Mouse (Mus musculus) adrenal gland, adult 10 weeks (tissue): ENCODE measurements around the gene Brat1. TPM values are rescaled to one million over a fixed set of nuclear protein-coding genes. Genes with fewer than 3 reads are reported as not detected.

Experiments used
- polyA plus RNA-seq: library from polyadenylated mRNA; stranded (reverse); fragments of 350-450 nt; fragmentation: Illumina TruSeq; extraction: RNeasy Lipid Tissue Mini Kit (QIAGEN cat#74804); gene quantifications from one replicate; pipeline ENCODE4 v1.2.3, GENCODE M21; 2014; ENCODE audit warnings: low read depth, low replicate concordance

Gene Brat1
- 2.9 TPM for polyA plus RNA-seq

GRCm38 (mm10) chr5:140704378-140705251 lies at the start of gene Brat1:
Gene Brat1 (plus strand): TSS chr5:140705011.

GRCm38 (mm10) chr5:140702103-140702513 lies 2.7 kb upstream of the Brat1 start, which contains the start of gene Iqce:
Gene Iqce (minus strand): TSS chr5:140702378.

GRCm38 (mm10) chr5:140723822-140724221 lies 19.0 kb downstream of the Brat1 start, which contains the start of gene Amz1:
Gene Amz1 (plus strand): TSS chr5:140724127.

Other genes with a start within 250 kb of the Brat1 start
- not detected for gene Chst12, start 199.5 kb upstream of the Brat1 start, polyA plus RNA-seq
- not detected for gene Grifin, start 139.9 kb upstream of the Brat1 start, polyA plus RNA-seq
- 1.6 TPM for gene Lfng, start 97.7 kb upstream of the Brat1 start, polyA plus RNA-seq
- 4.8 TPM for gene Ttyh3, start 56.0 kb upstream of the Brat1 start, polyA plus RNA-seq
- 11.0 TPM for gene Iqce, start 2.6 kb upstream of the Brat1 start, polyA plus RNA-seq
- not detected for gene Amz1, start 19.1 kb downstream of the Brat1 start, polyA plus RNA-seq
- gene Gna12, start 125.4 kb downstream of the Brat1 start, polyA plus RNA-seq, result 13.1 TPM